Mouse (Mus musculus) liver, postnatal 0 days (tissue): ENCODE results near the gene Pappa2. TPM values are rescaled to one million over a fixed set of nuclear protein-coding genes. Genes with fewer than 3 reads are reported as not detected.
A peak's percentile ranks its signal among the peaks of the same experiment; 100 is the strongest.

ENCODE experiments used
- ATAC-seq: fragments of 200-750 bp; cut with Nextera tagmentation; 2 replicates; pipeline ENCODE4 v1.8.0; 2017; ENCODE audit warnings: mild to moderate bottlenecking, moderate library complexity
- DNase-seq: peaks from one replicate; pipeline ENCODE4 v3.0.0-alpha.2; 2016
- H3K27ac ChIP-seq: fragments of 300-500 bp; sonication (generic); 2 replicates; pipeline ENCODE4 v1.5.1; 2014; ENCODE audit warnings: antibody characterized with exemption, moderate library complexity, mild to moderate bottlenecking, low read depth
- H3K27me3 ChIP-seq: fragments of 300-500 bp; sonication (generic); 2 replicates; pipeline ENCODE4 v1.6.1; 2014; ENCODE audit warnings: low read length, control low read depth, mixed read lengths; ENCODE audit not compliant: insufficient read depth
- H3K36me3 ChIP-seq: fragments of 300-500 bp; sonication (generic); replicated peaks from 2 replicates; pipeline ENCODE4 v1.6.1; 2014; ENCODE audit warnings: mild to moderate bottlenecking, control low read depth, low read length, moderate library complexity, mixed read lengths; ENCODE audit not compliant: insufficient read depth
- H3K4me1 ChIP-seq: fragments of 300-500 bp; sonication (generic); 2 replicates; pipeline ENCODE4 v1.6.1; 2014; ENCODE audit warnings: antibody characterized with exemption, mild to moderate bottlenecking, control low read depth; ENCODE audit not compliant: insufficient read depth
- H3K4me2 ChIP-seq: fragments of 300-500 bp; sonication (generic); 2 replicates; pipeline ENCODE4 v1.6.1; 2014; ENCODE audit warnings: low read depth, mild to moderate bottlenecking, low read length, moderate library complexity, mixed read lengths
- H3K4me3 ChIP-seq: fragments of 300-500 bp; sonication (generic); 2 replicates; pipeline ENCODE4 v1.5.1; 2014; ENCODE audit warnings: low read depth, low read length
- H3K9ac ChIP-seq: fragments of 300-500 bp; sonication (generic); replicated peaks from 2 replicates; pipeline ENCODE4 v1.6.1; 2014; ENCODE audit warnings: mild to moderate bottlenecking, moderate library complexity
- H3K9me3 ChIP-seq: fragments of 300-500 bp; sonication (generic); 2 replicates; pipeline ENCODE4 v1.6.1; 2016; ENCODE audit warnings: mild to moderate bottlenecking, control low read depth, low read length, mixed read lengths
- CTCF ChIP-seq: sonication (generic); IDR thresholded peaks from 2 replicates; pipeline ENCODE4 v1.5.1; 2016; ENCODE audit warnings: antibody characterized with exemption, low read depth
- EP300 ChIP-seq: IDR thresholded peaks from 2 replicates; pipeline ENCODE4 v1.6.1; 2016; ENCODE audit warnings: antibody characterized with exemption, low read depth, mild to moderate bottlenecking
- whole genome bisulfite sequencing: fragments of 180-500 bp; shearing (Covaris S2); extraction: QIAGEN DNeasy Blood & Tissue Kit; methylation state at CpG from one replicate; pipeline ENCODE4 v1.1.7; 2014; ENCODE audit not compliant: insufficient replicate concordance; 5-methylcytosine and 5-hydroxymethylcytosine counted together
- polyA plus RNA-seq: library from polyadenylated mRNA; unstranded; fragments of >200 nt; fragmentation: Nextera tagmentation; extraction: Ambion mirVana; gene quantifications from 2 replicates; pipeline ENCODE4 v1.2.1, GENCODE M21; 2015

The Pappa2 gene
- polyA plus RNA-seq, 1 experiment from 2014 or later: 0.01 TPM

GRCm38 (mm10) chr1:158852836-158853567, 127.3 kb downstream of the Pappa2 start:
- Histone ChIP-seq H3K27me3 (no peaks in the 10 kb centered on the region), H3K4me1 (no peaks in the 10 kb centered on the region), H3K36me3 (no peaks in the 10 kb centered on the region), H3K4me2 (no peak overlapping the region), H3K27ac (no peak overlapping the region), H3K9ac (no peak overlapping the region), H3K9me3 (no peaks in the 10 kb centered on the region), H3K4me3 (no peak overlapping the region)
- WGBS: 68% methylated on average over 14 of the region's 14 CpGs
- TF ChIP-seq CTCF: no peak
- no peak for TF ChIP-seq EP300
- DNase-seq (no peak), ATAC-seq (no peak)

- no peaks in the 10 kb centered on the region for H3K4me1 ChIP-seq
- H3K4me2 ChIP-seq: no peak overlapping the region
- DNase-seq: no peak
- H3K36me3 ChIP-seq: no peaks in the 10 kb centered on the region
- no peak for ATAC-seq
- 62% methylated on average over 3 of the region's 3 CpGs for WGBS
- no peaks in the 10 kb centered on the region for H3K27me3 ChIP-seq
- no peaks in the 10 kb centered on the region for H3K9me3 ChIP-seq
- no peak overlapping the region for H3K4me3 ChIP-seq
- H3K27ac ChIP-seq: no peak overlapping the region
- H3K9ac ChIP-seq: no peak overlapping the region
- TF ChIP-seq CTCF (no peak), EP300 (no peak)
These were observed 129.8 kb downstream of the Pappa2 start for GRCm38 (mm10) chr1:158850459-158850858.

DNA sequence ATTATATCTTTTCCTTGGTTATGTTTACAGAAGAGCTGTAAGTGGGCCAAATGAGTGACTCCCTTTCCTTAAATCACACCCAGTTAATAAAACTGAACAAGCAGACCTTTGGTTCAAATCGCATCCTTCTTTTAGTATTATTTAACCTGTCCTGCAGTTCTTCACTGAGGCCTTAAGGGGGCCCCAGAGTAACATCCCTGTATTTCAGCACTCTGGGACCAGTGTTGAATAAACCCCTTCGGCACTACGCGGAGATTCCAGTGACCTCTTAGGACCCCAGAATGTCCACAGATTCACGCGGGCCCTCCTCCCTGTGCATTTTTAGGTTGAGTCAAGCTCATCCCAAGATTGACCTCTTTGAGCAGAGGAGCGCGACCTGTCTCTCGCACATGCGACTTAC, 135.7 kb downstream of the Pappa2 start:
- Histone ChIP-seq H3K9me3 (no peaks in the 10 kb centered on the region), H3K36me3 (no peaks in the 10 kb centered on the region), H3K4me2 (no peak overlapping the region), H3K27me3 (no peaks in the 10 kb centered on the region), H3K4me1 (no peaks in the 10 kb centered on the region), H3K4me3 (no peak overlapping the region), H3K27ac (no peak overlapping the region), H3K9ac (no peak overlapping the region)
- WGBS: 63% methylated on average over 10 of the region's 10 CpGs
- DNase-seq (no peak), ATAC-seq (no peak)
- peak; percentile 35; the same call in 1 of the 2 replicates for TF ChIP-seq CTCF
- TF ChIP-seq EP300: no peak

DNA sequence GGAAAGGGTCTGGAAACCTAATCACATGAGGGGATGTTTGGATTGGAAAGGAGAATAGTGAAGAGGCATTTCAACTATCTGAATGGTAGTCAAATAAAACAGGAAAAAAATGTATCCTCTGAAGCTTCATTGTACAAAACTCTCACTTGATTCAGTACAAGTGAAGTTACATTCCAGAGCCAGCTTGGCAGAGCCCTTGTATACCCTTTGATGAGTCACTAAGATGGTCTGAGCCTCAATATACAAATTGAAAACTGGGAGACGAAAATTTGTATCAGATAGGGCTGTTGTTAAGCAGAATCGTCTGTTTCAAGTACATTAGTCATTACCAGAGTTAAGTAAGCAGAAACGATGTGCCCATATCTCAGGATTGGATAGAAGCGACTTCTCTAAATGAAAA, 143.1 kb downstream of the Pappa2 start:
- no peak for DNase-seq
- Histone ChIP-seq H3K9ac (no peak overlapping the region), H3K36me3 (no peaks in the 10 kb centered on the region), H3K4me3 (no peak overlapping the region), H3K4me1 (no peaks in the 10 kb centered on the region), H3K4me2 (no peak overlapping the region), H3K27ac (no peak overlapping the region), H3K27me3 (no peaks in the 10 kb centered on the region), H3K9me3 (no peaks in the 10 kb centered on the region)
- no peak for TF ChIP-seq CTCF
- no peak for TF ChIP-seq EP300
- no peak for ATAC-seq
- WGBS: 71% methylated on average over 4 of the region's 4 CpGs

- no peak overlapping the region for H3K27ac ChIP-seq
- no peak overlapping the region for H3K4me3 ChIP-seq
- H3K4me1 ChIP-seq: no peaks in the 10 kb centered on the region
- no peak overlapping the region for H3K4me2 ChIP-seq
- ATAC-seq: no peak
- WGBS: 57% methylated on average over 3 of the region's 3 CpGs
- no peaks in the 10 kb centered on the region for H3K27me3 ChIP-seq
- H3K36me3 ChIP-seq: no peaks in the 10 kb centered on the region
- no peaks in the 10 kb centered on the region for H3K9me3 ChIP-seq
- no peak for DNase-seq
- H3K9ac ChIP-seq: no peak overlapping the region
- no peak for TF ChIP-seq CTCF
- no peak for TF ChIP-seq EP300
These were observed 150.1 kb downstream of the Pappa2 start for GRCm38 (mm10) chr1:158830152-158830551.

DNA sequence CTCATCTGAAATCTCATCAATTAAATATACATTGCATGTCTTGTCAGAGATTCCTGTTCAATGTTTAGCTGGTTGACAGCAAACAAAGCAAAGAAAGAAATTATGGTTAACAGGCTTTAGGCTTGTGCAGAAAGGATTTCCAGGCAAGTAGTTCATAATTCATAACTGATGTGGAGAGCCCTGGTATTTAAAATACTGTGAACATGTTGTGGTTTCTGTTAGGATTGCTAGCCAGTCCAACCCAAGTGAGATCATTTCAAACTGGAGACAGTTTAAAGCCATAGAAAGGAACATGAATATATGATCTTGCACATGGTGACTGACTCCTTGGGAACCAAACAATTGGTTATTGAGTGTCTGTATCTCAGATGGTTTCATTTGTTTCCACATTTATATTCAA, 152.4 kb downstream of the Pappa2 start:
- H3K27ac ChIP-seq: no peak overlapping the region
- no peaks in the 10 kb centered on the region for H3K36me3 ChIP-seq
- H3K4me1 ChIP-seq: no peaks in the 10 kb centered on the region
- DNase-seq: no peak
- no peak overlapping the region for H3K9ac ChIP-seq
- TF ChIP-seq EP300 (no peak), CTCF (no peak)
- no peak overlapping the region for H3K4me2 ChIP-seq
- no peaks in the 10 kb centered on the region for H3K27me3 ChIP-seq
- no peaks in the 10 kb centered on the region for H3K9me3 ChIP-seq
- no peak overlapping the region for H3K4me3 ChIP-seq
- ATAC-seq: no peak
